Mouse (Mus musculus) heart, adult 8-10 months (tissue): ENCODE data around the gene Cep170b. TPM values are rescaled to one million over a fixed set of nuclear protein-coding genes. Genes with fewer than 3 reads are reported as not detected.

Experiments used
- DNase-seq: peaks from one replicate; pipeline ENCODE4 v3.0.0; 2022; ENCODE audit warnings: low spot score
- total RNA-seq, 4 experiments: library from RNA; stranded (reverse); gene quantifications; 2 replicates each; pipeline ENCODE4 v1.2.4; 2022

Cep170b gene
- total RNA-seq, 4 experiments from 2014 or later, result 12.3 to 14.7 (median 13.4) TPM

DNA sequence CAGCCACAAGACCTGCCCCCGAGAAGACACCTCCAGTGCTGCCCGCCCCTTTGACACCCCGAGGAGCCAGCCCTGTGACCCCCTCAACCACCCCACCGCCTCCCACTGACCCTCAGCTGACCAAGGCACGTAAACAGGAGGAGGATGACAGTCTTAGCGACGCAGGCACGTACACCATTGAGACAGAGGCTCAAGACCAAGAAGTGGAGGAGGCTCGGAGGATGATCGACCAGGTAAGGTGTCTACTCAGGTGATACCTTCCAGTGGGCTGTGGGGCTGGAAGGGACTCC is 16.3 kb downstream of the Cep170b start:
- DNase-seq, result no peak

DNA sequence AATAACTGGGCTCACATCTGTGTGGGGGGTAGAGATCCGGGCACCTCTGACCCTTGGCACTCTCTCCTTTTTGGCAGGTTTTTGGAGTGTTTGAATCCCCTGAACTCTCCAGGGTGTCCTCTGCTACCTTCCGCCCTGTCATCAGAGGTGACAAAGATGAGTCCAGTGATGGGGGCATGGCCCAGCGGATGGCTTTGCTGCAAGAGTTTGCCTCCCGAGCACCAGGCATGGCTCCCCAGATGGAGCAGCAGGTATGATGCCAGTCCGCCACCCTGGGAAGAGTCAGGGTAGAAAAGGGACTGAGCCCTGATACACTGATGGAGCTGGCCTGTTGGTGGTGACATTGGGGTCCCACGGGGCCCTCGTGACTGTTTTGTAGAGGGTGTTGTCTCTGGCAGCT is 16.8 kb downstream of the Cep170b start:
- DNase-seq, result no peak

DNA sequence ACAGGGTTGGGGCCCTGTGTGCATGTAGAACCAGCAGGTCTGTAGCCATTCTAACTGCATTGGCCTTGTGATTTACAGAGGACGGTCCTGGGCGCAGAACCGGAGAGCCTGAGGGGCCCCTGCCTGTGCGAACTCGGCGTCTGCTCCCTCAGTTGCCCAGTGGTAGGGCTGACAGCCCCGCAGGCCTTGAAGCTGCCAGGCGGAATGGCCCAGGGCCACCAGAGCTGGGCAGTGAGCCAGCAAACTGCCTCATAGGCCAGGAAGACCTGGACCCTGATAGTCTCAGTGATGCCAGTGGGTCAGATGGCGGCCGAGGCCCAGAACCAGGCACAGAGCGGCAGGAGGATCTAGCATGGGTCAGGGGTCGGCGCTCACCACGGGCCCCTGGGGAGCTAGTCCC is 17.5 kb downstream of the Cep170b start:
- DNase-seq, result no peak

DNA sequence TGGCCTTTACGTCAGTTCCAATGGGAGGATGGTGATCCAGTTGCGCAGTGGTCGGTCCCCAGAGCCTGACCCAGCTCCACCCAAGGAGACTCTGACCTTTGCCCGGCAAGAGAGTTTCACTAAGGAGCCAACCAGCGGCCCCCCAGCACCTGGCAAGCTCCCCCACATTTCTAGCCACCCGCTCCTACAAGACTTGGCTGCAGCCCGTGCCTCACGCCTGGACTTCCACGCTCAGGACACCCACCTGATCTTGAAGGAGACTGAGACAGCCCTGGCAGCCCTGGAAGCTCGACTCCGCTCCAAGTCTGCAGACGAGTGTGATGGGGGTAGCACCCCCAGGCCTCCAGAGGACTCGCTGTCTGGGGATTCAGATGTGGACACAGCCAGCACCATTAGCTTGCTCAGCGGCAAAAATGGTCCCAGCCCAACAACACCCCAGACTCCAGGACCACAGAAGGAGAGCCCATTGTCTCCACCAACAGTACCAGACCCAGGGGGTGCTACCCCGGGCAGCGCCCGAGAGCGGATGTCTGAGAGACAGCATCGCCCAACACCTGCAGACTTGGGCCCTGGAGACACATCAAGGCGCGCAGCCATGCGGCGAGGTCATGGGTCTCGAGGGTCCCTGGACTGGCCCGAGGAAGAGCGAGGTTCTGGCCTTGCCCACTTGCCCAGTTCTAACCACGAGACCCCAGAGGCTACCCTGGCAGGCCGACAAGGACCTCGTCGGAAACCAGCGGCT is 18.2 kb downstream of the Cep170b start:
- no peak for DNase-seq

DNA sequence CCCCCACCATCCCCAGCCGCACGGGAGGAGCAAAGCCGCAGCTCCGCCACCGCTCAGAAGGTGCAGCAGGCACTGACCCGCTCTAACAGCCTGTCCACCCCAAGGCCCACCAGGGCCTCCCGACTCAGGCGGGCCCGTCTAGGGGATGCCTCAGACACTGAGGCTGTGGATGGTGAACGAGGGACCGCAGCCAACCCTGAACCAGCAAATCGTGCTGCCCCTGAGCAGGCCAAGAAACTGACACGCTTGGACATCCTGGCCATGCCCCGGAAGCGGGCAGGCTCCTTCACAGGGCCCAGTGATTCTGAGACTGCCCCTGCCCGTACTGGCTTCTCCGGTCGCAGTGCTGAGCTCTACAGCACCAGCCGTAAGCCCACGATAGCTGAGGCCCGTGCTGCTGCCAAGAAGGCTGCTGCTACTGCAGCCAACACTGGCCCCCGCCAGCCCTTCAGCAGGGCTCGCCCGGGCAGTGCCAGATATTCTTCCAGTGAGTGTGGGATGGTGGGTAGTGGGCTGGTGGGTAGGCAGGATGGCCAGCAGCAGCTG is 18.8 kb downstream of the Cep170b start:
- DNase-seq, result no peak

DNA sequence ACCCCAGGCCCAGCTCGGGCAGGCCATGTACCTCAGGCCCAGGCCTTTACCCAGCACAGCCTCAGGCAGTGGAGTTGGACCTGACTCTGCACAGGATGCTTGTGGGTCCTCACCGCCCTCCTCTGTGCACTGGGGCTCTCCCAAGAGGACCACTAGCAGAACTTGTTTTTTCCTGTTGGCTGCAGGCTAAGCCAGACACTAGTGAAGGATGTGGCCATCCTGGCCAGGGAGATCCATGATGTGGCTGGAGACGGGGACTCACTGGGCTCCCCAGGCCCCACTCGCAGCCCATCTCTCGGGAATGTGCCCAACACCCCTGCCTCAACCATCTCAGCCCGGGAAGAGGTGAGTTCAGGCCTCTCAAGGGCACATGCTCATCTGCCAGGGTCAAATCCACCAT is 22.5 kb downstream of the Cep170b start:
- DNase-seq, result peak; percentile 63

DNA sequence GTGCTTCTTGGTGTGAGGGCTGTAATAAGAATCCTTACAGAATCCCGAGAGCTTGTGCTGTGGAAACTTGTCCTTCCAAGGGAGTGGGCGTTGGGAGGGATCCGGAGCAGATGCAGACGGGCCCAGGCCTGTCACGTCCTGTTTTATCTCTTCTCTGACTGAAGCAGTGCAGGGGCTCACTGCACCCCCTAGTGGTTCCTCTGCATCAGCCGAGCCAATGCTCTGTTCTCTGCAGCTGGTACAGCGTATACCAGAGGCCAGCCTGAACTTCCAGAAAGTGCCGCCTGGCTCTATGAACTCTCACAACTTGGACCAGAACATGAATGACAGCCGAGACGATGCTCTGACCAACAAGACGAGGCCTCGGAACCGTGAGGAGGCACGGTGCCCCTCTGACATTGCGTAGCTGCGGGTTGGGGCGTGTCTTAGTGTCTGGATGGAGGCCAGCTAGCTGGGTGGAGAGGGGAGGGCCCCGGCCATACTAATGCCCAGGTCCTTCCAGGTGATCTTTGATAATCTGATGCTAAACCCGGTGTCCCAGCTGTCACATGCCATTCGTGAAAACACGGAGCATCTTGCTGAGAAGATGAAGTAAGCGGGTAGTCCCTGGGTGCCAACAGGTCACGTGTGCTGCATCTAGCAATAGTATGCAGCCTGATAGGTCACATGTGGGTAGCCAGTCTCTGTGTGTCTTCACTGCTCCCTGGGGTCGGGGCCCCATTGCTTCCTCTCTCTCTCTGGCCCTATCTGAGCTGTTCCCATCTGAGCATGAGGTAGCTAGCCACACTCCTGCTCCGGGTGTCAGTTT is 23.1 kb downstream of the Cep170b start:
- peak; percentile 86 for DNase-seq

DNA sequence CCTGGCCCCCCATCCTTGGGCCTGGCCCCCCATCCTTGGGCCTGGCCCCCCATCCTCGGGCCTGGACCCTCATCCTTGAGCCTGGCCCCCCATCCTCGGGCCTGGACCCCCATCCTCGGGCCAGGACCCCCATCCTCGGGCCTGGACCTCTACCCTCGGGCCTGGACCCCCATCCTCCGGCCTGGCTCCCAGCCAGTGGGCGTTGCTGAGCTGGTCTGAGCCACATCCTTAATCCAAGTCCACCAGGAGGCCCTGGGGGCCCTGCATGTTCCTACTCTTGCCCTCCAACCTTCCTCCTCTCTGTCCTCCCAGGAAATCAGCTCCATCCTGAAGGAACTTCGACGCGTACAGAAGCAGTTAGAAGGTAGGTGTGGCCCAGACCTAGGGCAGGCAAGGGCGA is 24.0 kb downstream of the Cep170b start:
- no peak for DNase-seq

DNA sequence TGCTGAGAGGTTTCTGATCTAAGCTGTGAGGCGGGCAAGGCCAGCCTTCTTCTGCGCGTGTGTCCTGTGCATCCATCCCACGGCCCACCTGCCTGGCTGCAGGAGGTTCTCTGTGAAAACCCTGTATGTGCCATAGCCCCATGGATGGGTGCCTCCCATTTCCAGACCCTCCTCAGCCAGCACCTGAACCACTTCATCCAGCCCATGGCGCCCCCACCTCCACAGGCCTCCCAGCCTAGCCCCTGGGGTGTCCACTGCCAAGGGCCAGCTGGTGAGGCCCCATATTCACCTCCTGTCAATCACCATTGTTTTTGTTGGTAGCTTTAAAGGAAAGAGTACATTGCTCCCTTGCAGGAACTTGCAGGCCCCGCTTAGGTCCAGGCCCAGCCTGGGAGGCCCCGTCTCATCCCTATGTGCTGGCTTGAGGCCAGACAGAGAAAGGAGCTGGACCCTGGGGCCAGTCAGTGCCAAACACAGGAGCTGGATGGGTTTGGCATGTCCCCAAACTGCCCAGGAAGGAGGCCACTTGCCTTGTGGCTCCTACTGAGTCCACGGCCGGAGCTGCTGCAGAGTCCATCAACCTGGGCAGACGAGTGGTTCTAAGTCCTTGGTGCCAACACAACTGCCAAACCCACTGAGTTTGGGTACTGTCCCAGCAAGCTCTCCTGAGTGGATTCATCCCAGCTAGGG is 24.8 kb downstream of the Cep170b start:
- DNase-seq, result no peak

DNA sequence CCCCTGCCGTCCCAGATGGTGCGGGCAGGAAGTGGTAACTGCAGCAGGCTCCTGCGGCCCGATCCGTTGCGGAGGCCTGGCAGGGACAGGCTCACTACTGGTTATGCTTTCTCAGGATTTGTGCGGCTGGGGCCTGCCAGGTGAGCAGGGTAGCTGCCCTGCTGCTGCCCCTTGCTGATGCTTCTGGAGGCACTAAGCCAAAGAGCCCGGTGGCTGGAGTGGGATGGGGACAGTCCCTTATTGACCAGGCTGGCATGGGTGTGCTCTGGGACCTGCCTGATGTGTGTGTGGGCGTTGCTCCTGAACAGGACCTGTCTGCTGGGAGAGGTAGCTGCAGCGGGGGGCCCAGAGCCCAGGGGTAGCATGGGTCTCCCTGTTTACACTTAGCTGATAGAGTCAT is 25.5 kb downstream of the Cep170b start:
- DNase-seq, result no peak

DNA sequence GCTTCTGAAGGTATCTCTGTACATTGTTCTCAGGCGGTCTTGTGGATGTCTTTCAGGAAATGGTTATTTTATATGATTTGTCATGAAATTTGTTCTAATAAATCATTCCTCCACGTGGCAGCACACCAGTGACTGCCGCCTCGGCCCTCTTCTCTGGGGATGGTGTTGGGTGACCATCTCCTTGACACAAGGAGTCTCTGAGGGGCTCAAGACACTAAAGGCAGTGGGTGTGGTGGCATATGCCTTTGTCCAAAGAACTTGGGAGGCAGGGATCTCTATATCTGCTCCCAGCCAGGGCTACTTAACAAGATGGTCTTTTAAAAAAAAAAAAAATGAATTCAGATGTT is 26.2 kb downstream of the Cep170b start:
- no peak for DNase-seq

DNA sequence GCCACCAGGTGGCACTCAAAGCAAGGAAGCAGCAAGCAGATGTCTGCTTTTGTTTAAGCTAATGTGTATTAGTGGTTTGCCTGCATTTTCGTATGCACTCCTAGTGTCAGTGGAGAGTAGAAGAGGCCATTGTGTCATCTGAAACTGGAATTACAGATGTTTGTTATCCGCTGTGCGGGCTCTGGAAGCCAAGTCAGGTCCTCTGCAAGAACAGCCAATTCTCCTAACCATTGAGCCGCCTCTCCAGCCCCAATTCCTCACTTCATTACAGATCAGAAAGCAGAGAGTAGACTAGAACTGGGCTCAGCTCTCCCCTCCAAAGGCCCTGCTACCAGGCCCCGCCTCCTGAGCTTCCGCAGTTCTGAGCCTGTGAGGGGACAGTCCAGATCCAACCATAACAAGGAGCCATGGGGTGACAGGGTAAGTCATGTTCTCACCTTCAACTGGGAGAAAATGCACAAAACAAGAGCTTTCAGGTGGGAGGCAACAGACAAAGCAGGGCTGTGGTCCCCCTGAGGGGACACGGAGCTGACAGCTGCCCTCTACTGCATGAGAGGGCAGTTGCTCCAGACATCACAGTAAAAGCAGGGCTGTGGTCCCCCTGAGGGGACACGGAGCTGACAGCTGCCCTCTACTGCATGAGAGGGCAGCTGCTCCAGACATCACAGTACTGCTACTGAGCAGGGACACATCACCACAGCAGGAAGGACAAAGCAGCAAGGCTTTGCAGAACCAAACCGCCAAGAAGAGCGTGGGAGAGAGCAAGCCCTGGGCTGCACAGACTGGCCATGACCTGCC is 26.8 kb downstream of the Cep170b start:
- peak; percentile 60 for DNase-seq

DNA sequence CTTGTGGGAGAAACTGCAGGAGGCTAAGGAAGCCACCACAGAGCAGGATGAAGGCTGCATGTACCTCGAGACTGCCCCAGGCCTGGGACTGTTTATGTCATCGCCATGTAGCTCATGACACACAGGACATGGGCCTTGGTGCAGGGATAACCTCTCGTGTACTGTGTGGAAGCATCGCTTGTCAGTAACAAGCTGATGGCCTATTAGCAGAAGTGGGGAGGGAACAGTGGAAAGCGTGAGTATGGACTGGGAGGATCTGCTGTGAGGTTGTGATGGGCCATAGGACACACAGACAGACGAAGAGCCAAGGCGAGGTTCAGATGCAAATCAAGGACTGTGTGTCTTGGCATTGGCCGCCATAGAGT is 27.3 kb downstream of the Cep170b start:
- no peak for DNase-seq

DNA sequence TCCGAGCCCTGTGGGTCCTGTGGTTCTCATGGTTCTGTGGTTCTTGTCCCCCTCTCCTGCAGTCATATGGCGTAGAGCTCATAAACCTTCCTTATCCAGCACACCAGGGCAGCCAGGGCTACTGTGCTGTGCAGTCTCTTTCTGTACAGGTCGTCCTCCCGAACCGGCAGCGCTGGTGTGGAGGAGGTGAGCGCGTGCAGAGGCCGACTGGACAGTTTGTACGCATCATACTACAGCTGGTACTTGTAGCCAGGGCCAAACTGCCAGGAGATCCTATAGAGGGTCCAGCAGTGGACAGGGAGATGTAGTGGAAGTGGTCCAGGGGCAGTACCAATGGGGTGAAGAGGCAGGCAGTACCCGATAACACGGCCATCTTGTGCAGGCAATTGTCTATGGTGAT is 30.7 kb downstream of the Cep170b start:
- no peak for DNase-seq

DNA sequence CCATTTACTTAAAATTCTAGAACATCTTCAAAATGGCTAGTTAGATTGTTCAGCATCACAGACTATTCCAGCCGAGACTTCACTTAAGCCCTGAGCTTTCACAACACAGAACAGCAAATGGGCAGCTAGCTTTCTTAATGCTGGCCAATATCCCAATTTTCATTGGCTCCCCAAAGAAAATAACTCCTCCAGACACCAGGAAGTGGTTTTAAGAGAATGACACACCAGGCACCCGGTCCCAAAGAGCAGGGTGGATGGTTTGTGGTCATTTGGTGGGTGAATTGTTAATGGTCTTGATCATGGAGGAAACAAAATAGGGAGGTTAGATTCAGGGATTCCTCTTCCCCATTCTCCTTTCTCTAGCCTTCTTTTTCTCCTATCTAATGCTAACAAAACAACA is 32.1 kb downstream of the Cep170b start:
- no peak for DNase-seq

DNA sequence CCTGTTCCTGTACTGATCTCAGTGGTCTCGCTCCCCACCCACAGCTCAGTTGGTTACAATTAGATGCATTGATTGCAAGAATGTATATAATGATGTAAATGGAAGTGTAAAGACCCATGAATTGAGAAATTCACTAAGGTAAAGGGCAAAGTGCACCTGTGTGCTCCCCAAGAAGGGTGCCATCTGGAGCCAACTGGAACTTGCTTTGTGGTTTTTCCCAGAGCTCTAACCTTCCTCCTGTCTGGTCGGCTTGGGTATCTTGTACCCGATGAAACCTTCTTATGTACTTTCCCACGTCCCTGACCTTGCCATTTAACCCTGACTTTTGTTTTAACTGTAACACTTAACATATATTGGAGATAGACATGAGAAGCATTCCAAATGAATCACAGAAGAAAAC is 35.6 kb downstream of the Cep170b start:
- DNase-seq, result no peak

DNA sequence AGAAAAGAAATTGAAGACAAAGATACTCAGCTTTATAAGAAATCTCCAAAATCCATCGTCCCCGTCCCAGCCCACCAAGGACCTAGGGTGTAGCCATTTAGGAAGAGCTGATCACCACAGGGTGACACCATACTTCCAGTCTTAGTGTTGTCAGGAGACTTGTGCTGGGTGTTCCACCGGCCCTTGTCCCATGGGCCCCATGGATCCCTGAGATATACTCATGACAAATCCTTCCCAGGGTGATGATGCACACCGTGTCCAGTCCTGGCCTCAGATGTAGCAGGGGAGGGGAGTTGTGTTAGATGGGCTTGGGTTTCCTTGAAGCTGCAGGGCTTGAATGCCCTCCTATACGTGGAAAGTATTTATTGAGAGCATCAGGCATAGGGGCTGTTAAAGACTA is 37.6 kb downstream of the Cep170b start:
- no peak for DNase-seq

DNA sequence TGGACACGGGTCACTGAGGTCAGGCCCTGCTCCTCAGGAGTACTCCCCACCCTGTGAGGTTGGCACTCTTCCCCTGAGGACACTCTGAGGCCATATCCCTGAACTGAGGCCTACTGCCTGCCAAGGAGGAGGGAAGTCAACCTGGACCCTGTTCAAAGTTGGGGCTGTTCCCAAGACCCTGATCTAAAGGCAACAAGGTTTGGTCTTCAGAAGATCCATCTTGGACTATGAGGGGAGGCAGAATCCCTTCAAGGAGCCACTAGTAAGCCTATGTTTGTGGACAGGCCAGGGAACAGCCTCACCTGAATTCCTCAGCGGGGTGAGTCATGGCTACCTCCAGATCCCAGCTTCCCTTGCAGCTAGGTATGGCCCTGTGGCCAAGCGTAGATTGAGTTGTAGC is 39.2 kb downstream of the Cep170b start:
- no peak for DNase-seq

DNA sequence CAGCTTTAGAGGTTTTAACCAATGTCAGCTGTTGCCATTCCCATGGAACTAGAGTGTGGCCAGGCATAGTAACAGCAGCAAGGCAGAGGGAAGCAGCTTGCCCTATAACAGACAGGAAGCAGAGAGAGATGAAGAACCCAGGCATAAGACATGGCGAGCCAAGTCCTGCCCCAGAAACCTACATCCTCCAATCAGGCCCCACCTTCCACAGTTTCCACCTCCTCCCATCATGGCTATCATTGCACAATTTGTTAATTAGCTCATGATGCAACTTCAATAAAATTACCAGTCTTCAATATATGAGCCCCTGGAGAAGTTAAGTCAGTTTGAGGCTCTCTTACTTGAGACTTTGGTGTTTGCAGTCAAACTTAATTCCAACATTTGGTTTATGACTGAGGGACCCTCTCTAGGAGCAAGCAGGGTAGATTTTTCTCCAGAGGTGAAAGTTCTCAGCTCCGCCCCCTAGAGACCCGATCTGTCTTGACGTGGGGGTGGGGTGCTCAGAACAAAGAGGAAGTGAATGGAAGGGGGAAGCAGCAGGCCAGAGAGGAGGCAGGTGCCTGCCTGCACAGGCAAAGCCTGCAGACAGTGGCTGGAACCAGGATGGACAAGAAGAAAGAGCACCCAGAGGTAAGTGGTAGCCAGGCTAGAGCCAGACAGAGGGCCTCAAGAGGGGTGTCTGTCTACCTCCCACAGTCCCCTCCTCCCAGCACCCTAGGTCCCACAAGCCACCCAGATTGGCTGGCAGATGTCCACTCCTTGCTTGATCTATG is 40.1 kb downstream of the Cep170b start, which contains the start of gene Pld4:
Pld4 (plus strand) TSS at position 502 of the 773 bp plus-strand sequence.
- DNase-seq, result no peak

DNA sequence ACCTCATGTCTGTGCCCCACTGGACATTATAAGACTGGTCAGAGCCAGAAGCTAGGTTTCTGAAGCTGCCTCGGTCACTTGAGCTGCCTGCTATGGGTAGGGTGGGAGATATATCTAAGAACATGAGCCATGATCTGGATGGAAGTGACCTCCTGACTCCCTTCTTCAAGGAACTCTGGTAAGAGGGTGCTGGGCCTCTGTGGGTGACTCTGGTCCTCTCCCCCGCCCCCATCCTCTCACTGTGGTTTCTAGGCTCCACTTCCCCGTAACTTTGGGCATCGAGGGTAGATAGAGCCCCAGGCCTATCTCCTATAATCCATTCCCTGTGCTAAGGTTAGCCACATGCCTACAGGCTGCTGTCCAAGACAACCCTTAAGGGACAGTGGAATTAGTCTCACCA is 41.2 kb downstream of the Cep170b start:
- no peak for DNase-seq

DNA sequence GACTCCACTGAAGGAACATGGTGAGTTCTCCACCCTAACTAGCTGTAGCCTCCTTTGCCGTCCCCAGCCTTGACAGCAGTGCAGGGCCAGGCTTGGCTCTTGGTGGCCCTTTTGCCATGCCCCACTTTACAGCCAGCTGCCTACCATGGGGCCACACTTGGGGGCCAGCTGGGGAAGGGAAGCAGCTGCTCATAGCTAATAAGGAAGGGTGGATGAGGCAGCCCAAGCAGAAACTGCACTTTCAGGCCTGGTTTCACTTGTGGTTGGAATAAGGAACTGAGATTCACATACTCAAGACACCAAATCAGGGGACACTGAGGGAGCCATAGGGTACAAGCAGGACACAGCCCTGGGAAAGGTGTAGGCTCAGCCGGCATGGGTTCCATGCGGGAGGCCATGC is 41.8 kb downstream of the Cep170b start:
- DNase-seq, result peak; percentile 38
